Mouse (Mus musculus): ENCODE data around the gene Fut2. TPM values are rescaled to one million over a fixed set of nuclear protein-coding genes. Genes with fewer than 3 reads are reported as not detected.

The Fut2 gene
- total RNA-seq, 2 experiments from 2014 or later: 0.12 TPM; not detected in 1

DNA sequence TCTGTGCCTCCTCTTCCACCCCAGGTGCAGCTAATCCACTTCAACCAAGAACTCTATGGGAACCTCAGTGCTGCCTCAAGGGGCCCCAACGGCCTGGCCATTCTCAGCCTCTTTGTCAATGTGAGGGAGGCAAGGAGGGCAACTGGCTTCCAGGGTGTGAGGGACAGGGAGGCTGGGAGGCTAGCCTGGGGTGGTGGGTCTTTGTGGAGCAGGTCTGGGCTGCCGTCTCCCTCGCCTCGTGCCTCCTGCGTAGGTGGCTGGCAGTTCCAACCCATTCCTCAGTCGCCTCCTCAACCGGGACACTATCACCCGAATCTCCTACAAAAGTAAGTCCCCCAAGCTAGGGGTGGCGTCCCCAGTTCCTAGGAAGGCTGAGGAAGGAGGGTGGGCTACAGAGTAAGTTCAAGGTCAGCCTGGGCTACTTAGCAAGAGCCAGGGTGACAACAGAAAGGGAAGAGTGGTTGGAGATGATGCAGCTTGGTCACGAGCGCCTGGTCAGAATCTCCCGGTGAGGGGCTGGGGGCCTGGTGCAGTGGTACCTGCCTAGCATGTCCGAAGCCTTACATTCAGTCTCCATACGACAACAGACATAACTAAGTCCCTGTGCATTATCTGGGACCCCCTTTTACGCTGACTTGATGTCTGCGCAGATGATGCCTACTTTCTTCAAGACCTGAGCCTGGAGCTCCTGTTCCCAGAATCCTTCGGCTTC is 36.8 kb upstream of the Fut2 start:
- no peak for DNase-seq (ENCODE audit: low spot score in 2 of 2)

DNA sequence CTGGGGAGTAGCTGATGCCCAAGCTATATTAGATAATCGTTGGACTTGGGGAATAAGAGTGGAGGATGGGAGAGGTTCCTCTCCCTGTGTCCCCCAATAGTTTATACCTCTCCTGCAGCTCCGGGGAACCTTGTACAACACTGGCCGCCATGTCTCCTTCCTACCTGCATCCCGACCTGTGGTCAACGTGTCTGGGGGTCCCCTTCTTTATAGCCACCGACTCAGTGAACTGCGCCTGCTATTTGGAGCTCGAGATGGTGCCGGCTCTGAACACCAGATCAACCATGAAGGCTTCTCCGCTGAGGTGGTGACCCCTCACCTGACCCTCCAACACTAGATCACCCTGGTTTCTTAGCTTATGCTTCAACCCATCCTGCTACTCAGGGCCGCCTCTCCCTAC is 36.1 kb upstream of the Fut2 start:
- DNase-seq (ENCODE audit: low spot score in 2 of 2): no peak

GRCm38 (mm10) chr7:45701607-45702006 is 35.4 kb upstream of the Fut2 start:
- no peak for DNase-seq (ENCODE audit: low spot score in 2 of 2)

DNA sequence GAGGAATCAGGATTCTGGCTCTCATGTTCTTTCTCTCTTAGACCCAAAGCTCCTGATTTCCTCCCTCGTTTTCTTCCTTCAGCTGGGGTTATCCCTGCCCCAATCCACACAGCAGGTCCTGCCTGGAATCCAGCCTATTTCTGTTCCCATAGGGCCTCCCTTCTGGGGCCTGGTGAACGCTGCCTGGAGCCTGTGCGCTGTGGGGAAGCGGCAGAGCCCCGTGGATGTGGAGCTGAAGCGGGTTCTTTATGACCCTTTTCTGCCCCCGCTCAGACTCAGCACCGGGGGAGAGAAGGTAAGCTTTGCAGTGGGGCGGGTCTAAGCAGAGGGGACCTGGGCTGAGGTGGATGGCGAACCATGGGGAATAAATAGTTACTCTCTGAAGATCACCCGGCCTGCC is 34.9 kb upstream of the Fut2 start:
- no peak for DNase-seq (ENCODE audit: low spot score in 2 of 2)

GRCm38 (mm10) chr7:45700301-45701015 is 34.3 kb upstream of the Fut2 start:
- DNase-seq (ENCODE audit: low spot score in 2 of 2): peak; percentile 79 to 93

DNA sequence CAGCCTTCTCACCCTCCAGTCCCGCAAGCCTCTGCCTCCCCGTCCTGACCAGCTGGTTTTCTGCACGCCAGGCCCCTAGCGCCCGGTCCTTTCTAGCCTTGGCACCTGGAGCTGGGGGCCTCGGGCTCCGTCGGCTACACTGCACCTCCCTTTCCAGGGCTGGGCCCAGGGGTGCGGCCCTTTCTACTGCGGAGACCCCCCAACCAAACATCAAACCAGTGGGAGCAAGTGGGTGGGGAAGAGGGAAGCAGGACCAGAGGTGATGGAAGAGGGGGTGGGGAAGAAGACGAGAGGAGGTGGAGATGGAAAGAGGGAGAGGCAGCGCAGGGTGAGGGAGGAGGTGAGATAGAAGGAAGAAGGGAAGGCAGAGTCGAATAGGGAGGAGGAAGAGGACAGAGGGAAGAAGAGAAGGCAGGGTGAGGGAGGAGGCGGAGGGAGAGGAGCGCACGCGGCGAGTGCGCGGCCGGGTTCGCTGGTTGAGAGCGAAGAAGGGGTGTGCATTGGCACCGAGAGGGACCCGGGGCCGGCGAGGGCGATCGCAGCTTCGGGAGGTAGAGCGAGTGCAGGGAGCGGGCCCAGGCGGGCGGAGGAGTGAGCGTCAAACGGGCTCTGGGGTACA is 33.4 kb upstream of the Fut2 start, which contains the start of gene Car11:
Car11 (plus strand) TSS at position 321 of the 619 bp plus-strand sequence.
- DNase-seq (ENCODE audit: low spot score in 2 of 2): no peak

DNA sequence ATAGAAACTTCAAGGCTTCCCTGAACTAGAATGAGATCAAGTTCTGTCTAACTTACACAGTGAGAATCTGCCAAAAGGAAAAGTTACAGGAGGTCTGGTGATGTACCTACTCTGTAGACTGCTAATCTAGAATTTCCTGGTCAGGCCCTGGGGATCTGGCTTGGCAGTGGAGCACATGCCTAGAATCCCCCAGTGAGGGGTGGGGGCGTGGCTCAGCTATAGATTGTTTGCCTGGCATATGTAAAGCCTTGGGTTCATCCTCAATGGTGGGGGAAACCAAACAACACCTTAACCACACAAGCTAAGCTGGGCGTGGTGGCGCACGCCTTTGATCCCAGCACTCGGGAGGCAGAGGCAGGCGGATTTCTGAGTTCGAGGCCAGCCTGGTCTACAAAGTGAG is 31.7 kb upstream of the Fut2 start:
- DNase-seq (ENCODE audit: low spot score in 2 of 2): no peak

- no peak for DNase-seq (ENCODE audit: low spot score in 2 of 2)
Observed at GRCm38 (mm10) chr7:45695098-45695497, 28.9 kb upstream of the Fut2 start.

- DNase-seq (ENCODE audit: low spot score in 2 of 2): no peak
Observed at GRCm38 (mm10) chr7:45693921-45694591, 27.9 kb upstream of the Fut2 start, which contains the start of gene Sec1. Gene Sec1, minus strand, starts transcription at chr7:45694402.

DNA sequence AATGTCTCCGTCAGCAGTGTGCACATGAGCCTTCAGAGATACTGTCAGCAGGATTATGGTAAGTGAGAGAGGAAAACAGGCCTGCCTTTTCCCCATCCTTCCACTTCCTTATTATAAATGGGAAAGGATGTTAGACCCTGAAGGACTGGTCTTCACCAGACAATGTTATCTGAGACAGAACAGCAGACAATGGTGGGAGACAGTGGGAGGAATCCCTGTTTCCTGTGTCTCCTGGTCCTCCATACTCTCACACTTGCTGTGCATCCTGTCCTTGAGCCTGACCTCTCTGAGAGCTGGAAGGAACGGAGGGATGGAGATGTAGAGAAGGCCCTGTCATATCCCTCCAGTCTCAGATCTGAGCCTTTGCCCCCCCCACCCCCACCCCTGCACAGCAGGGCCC is 26.2 kb upstream of the Fut2 start:
- no peak for DNase-seq (ENCODE audit: low spot score in 2 of 2)

GRCm38 (mm10) chr7:45689800-45690199 is 23.6 kb upstream of the Fut2 start:
- no peak for DNase-seq (ENCODE audit: low spot score in 2 of 2)

DNA sequence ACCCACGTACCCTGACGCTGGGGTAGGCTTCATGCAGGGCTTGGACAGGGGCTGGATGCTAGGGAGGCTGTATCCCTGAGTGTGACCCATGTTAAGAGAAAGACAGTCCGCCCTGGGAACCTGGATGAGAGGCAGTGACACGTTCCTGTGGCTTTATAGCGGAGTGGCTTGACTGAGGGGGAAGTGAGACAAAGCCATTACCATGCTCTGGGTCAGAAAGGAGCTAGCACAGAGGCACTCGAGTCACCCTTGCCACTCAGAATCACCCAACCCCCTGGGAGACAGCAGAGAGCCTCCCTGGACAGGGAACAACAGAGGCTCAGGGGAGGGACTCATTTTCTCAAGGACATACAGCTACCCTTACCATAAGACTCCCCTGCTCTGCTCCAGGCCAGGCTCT is 22.9 kb upstream of the Fut2 start:
- DNase-seq (ENCODE audit: low spot score in 2 of 2): no peak

DNA sequence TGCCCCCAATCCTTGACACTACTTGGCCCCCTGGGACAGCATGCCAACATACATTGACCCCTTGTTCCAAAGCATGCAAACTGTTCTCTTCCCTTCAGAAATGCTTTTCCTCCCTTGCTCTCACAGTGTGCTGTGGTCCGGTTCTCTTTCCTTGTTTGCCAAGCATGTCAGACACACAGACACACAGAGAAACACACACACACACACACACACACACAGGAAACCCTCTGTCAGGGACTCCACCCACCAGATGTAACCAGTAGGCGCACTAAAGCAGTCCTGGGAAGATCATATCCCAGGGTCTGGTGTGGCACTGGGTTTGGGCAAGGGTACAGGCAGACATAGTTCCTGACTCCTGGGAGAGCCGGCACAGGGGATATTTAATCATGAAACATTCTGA is 20.6 kb upstream of the Fut2 start:
- DNase-seq (ENCODE audit: low spot score in 2 of 2): no peak

GRCm38 (mm10) chr7:45685811-45686210 is 19.6 kb upstream of the Fut2 start:
- no peak for DNase-seq (ENCODE audit: low spot score in 2 of 2)

- DNase-seq (ENCODE audit: low spot score in 2 of 2): no peak
Observed at GRCm38 (mm10) chr7:45683396-45684050, 17.3 kb upstream of the Fut2 start, which contains the start of gene Ntn5. Gene Ntn5, plus strand, starts transcription at chr7:45684022.

- DNase-seq (ENCODE audit: low spot score in 2 of 2): peak; percentile 80 to 90
Observed at GRCm38 (mm10) chr7:45682144-45683126, 16.2 kb upstream of the Fut2 start.

GRCm38 (mm10) chr7:45681046-45681736 is 15.0 kb upstream of the Fut2 start:
- no peak for DNase-seq (ENCODE audit: low spot score in 2 of 2)

- no peak for DNase-seq (ENCODE audit: low spot score in 2 of 2)
Observed at GRCm38 (mm10) chr7:45679966-45680621, 13.9 kb upstream of the Fut2 start.

DNA sequence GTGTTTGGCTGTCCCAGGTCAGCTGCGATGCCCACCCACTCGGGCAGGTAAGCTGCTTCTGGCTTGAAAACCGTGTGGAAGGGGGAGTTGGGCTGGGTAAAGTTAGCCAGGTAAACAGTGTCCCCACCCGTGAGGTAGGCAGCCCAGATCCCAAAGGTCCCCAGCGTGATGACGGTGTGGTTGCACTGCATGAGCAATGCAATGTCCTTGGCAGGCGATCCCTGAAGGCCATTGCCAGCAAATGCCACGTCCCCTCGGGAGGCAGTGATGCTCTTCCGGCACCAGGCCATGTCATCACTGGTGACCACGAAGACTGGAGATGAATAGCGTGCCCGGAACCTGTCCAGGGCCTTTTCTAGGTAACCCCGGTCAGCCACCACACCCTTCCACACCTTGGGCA is 12.3 kb upstream of the Fut2 start:
- DNase-seq (ENCODE audit: low spot score in 2 of 2): no peak

Data from layer of hippocampus, adult 18-20 months (tissue).